Mouse (Mus musculus): ENCODE results near the gene Gm2174. TPM values are rescaled to one million over a fixed set of nuclear protein-coding genes. Genes with fewer than 3 reads are reported as not detected.

Gene Gm2174
- polyA plus RNA-seq, 1 experiment from 2014 or later: 0.74 TPM

GRCm38 (mm10) chrX:56435758-56436283 is 11.9 kb upstream of the Gm2174 start:
- Histone ChIP-seq H3K9me3 (ENCODE audit: low read length) (no peaks in the 10 kb centered on the region), H3K4me3 (ENCODE audit: low read depth, low read length) (no peak overlapping the region), H3K36me3 (ENCODE audit: insufficient read depth, low read length) (no peaks in the 10 kb centered on the region), H3K27ac (ENCODE audit: low read length) (no peak overlapping the region), H3K4me2 (replicated peaks; ENCODE audit: low read depth, low read length) (no peak overlapping the region), H3K4me1 (ENCODE audit: insufficient read depth, low read depth, low read length) (no peaks in the 10 kb centered on the region), H3K9ac (replicated peaks; ENCODE audit: low read depth) (no peak overlapping the region), H3K27me3 (replicated peaks; ENCODE audit: insufficient read depth, low read length) (no peaks in the 10 kb centered on the region)
- WGBS: 71% methylated on average over 7 of the region's 7 CpGs
- ATAC-seq (no peak), DNase-seq (ENCODE audit: low spot score) (no peak)
- TF ChIP-seq CTCF (IDR thresholded peaks at IDR 0.05) (no peak), EP300 (IDR thresholded peaks at IDR 0.05) (no peak)

GRCm38 (mm10) chrX:56446487-56447428 is 1.0 kb upstream of the Gm2174 start:
- Histone ChIP-seq H3K4me3 (ENCODE audit: low read depth, low read length) (no peak overlapping the region), H3K9me3 (ENCODE audit: low read length) (no peaks in the 10 kb centered on the region), H3K4me1 (ENCODE audit: insufficient read depth, low read depth, low read length) (no peaks in the 10 kb centered on the region), H3K4me2 (replicated peaks; ENCODE audit: low read depth, low read length) (no peak overlapping the region), H3K27me3 (replicated peaks; ENCODE audit: insufficient read depth, low read length) (no peaks in the 10 kb centered on the region), H3K36me3 (ENCODE audit: insufficient read depth, low read length) (no peaks in the 10 kb centered on the region), H3K9ac (replicated peaks; ENCODE audit: low read depth) (no peak overlapping the region), H3K27ac (ENCODE audit: low read length) (no peak overlapping the region)
- TF ChIP-seq CTCF (IDR thresholded peaks at IDR 0.05) (no peak), EP300 (IDR thresholded peaks at IDR 0.05) (no peak)
- ATAC-seq: no peak
- DNase-seq (ENCODE audit: low spot score): no peak
- 54% methylated on average over 11 of the region's 11 CpGs for WGBS

- 17% methylated on average over 16 of the region's 22 CpGs for WGBS
- peak; percentile 84 for ATAC-seq
Measured at GRCm38 (mm10) chrX:56454671-56455371, 7.1 kb downstream of the Gm2174 start, which contains the start of gene Ints6l. Gene Ints6l (plus strand): TSS chrX:56454857.

DNA sequence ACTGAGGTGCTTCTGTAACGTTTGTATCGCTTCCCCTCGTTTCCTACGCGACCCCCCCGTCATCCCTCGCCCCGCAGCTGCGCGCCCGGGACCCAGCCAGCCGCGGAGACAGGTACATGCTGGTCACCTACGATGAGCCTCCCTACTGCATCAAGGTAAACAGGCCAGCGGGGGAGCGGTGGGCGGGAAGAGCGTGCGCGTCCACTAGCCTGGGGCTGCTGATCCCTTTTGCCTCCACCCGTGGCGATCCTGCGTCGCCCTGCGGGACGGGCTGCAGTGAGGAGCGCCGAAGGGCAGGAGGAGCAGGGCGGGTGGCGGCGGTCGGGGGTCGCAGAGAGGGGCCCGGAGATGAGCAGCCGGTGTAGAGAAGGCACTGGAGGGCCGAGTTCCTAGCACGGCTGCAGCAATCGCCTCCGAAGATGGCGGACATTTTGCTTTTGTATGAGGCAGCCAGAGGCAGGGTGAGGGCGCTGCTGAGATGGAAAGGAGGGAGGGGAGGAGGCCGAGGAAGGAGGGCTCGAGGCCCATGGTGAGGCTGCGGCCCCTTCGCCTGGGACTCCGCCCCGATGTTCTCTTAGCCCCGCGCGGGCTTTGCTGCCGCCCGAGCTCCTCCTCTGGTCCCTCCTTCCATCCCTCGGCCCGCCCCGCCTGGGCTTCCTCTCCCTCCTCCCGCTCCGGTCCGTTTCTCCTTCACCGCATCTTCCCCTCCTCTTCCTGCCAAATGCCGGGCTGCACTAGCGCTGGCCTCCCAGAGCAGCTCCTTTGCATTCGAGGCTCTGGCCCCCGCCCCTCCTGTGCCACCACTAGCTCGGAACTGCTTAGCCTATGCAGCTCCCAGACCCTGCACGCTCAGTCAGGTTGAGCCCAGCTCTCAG is 7.8 kb downstream of the Gm2174 start:
- H3K9ac ChIP-seq (replicated peaks; ENCODE audit: low read depth): peak overlapping the region; percentile 55
- peak overlapping the region; percentile 54 for H3K4me3 ChIP-seq (ENCODE audit: low read depth, low read length)
- WGBS: 20% methylated on average over 45 of the region's 65 CpGs
- H3K4me1 ChIP-seq (ENCODE audit: insufficient read depth, low read depth, low read length): no peaks in the 10 kb centered on the region
- peak; percentile 97 for DNase-seq (ENCODE audit: low spot score)
- no peaks in the 10 kb centered on the region for H3K27me3 ChIP-seq (replicated peaks; ENCODE audit: insufficient read depth, low read length)
- H3K27ac ChIP-seq (ENCODE audit: low read length): peak overlapping the region; percentile 79
- TF ChIP-seq CTCF (IDR thresholded peaks at IDR 0.05): peak; percentile 68
- TF ChIP-seq EP300 (IDR thresholded peaks at IDR 0.05): no peak
- peak; percentile 94 for ATAC-seq
- peak overlapping the region; percentile 57 for H3K4me2 ChIP-seq (replicated peaks; ENCODE audit: low read depth, low read length)
- no peaks in the 10 kb centered on the region for H3K36me3 ChIP-seq (ENCODE audit: insufficient read depth, low read length)
- no peaks in the 10 kb centered on the region for H3K9me3 ChIP-seq (ENCODE audit: low read length)

More at GRCm38 (mm10) chrX:56454671-56455371, 7.1 kb downstream of the Gm2174 start, which contains the start of gene Ints6l:
- peak; percentile 92 for DNase-seq (ENCODE audit: low spot score)
- H3K27ac ChIP-seq (ENCODE audit: low read length): peak within 1 kb of the TSS; percentile 79
- H3K4me3 ChIP-seq (ENCODE audit: low read depth, low read length): peak within 1 kb of the TSS; percentile 54
- H3K9ac ChIP-seq (replicated peaks; ENCODE audit: low read depth): peak within 1 kb of the TSS; percentile 55
- no peaks in the 10 kb centered on the region for H3K9me3 ChIP-seq (ENCODE audit: low read length)
- H3K36me3 ChIP-seq (ENCODE audit: insufficient read depth, low read length): no peaks in the 10 kb centered on the region
- no peaks in the 10 kb centered on the region for H3K27me3 ChIP-seq (replicated peaks; ENCODE audit: insufficient read depth, low read length)
- peak within 1 kb of the TSS; percentile 57 for H3K4me2 ChIP-seq (replicated peaks; ENCODE audit: low read depth, low read length)
- no peak for TF ChIP-seq EP300 (IDR thresholded peaks at IDR 0.05)
- no peak for TF ChIP-seq CTCF (IDR thresholded peaks at IDR 0.05)
- no peaks in the 10 kb centered on the region for H3K4me1 ChIP-seq (ENCODE audit: insufficient read depth, low read depth, low read length)

GRCm38 (mm10) chrX:56456379-56456778 is 8.6 kb downstream of the Gm2174 start:
- Histone ChIP-seq H3K9me3 (ENCODE audit: low read length) (no peaks in the 10 kb centered on the region), H3K4me2 (replicated peaks; ENCODE audit: low read depth, low read length) (peak overlapping the region; percentile 57), H3K27ac (ENCODE audit: low read length) (peak overlapping the region; percentile 54; the same call in 1 of the 2 replicates), H3K4me3 (ENCODE audit: low read depth, low read length) (peak overlapping the region; percentile 54), H3K9ac (replicated peaks; ENCODE audit: low read depth) (no peak overlapping the region), H3K27me3 (replicated peaks; ENCODE audit: insufficient read depth, low read length) (no peaks in the 10 kb centered on the region), H3K4me1 (ENCODE audit: insufficient read depth, low read depth, low read length) (no peaks in the 10 kb centered on the region), H3K36me3 (ENCODE audit: insufficient read depth, low read length) (no peaks in the 10 kb centered on the region)
- peak; percentile 35 for DNase-seq (ENCODE audit: low spot score)
- ATAC-seq: no peak
- TF ChIP-seq CTCF (IDR thresholded peaks at IDR 0.05) (no peak), EP300 (IDR thresholded peaks at IDR 0.05) (no peak)
- 14% methylated on average over 8 of the region's 8 CpGs for WGBS

All from lung, postnatal 0 days (tissue).